Mouse (Mus musculus) C2C12 (cell line): ENCODE results near the gene Crtc1.

Experiments
- FOSL1 ChIP-seq: IDR thresholded peaks from one replicate; pipeline ENCODE4 v1.8.0; 2011; ENCODE audit warnings: mild to moderate bottlenecking, low read length; ENCODE audit not compliant: poor library complexity, insufficient read depth, severe bottlenecking
- MAX ChIP-seq: IDR thresholded peaks from one replicate; pipeline ENCODE4 v1.6.1; 2011; ENCODE audit warnings: mild to moderate bottlenecking, control low read depth

DNA sequence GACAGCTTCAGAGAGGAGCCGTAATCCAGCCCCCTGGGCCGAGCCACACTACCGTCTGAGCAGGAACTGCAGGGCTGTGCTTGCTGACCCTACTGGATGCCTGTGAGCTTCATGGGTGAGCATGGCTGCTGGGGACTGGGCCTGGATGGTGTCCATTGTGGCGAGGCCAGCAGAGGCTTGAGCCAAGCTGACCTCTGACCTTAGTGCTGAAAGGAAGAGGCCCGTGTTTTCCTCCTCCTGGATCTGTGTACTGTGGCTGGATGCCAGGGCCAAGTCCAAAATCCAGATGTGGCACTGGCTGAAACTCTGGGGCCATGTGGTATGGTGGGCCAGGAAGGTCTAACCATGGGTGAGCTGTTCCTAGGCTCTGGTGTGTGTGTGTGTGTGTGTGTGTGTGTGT lies 75.3 kb downstream of the Crtc1 start:
- no peak for TF ChIP-seq MAX
- TF ChIP-seq FOSL1 = no peak
